Mouse (Mus musculus): ENCODE measurements around the gene Slc25a1. TPM values are rescaled to one million over a fixed set of nuclear protein-coding genes. Genes with fewer than 3 reads are reported as not detected.

The Slc25a1 gene
- total RNA-seq, 2 experiments from 2014 or later = 9.9 to 11.5 TPM

GRCm38 (mm10) chr16:17921325-17922162 lies 6.5 kb downstream of the Slc25a1 start:
- peak; percentile 94 for DNase-seq

GRCm38 (mm10) chr16:17920586-17920985 lies 7.4 kb downstream of the Slc25a1 start:
- no peak for DNase-seq

- no peak for DNase-seq
Measured at GRCm38 (mm10) chr16:17914307-17915249, 13.4 kb downstream of the Slc25a1 start, which contains the start of gene Gsc2. TSS of gene Gsc2 (minus strand) at chr16:17915059.

GRCm38 (mm10) chr16:17911052-17911595 lies 16.9 kb downstream of the Slc25a1 start, which contains the start of gene Ess2:
TSS of gene Ess2 (minus strand) at chr16:17911348.
- peak; percentile 77 for DNase-seq

- DNase-seq = no peak
Measured at GRCm38 (mm10) chr16:17898462-17898861, 29.6 kb downstream of the Slc25a1 start, which contains the start of the genes Dgcr2 and Tssk2. TSS of gene Dgcr2 (minus strand) at chr16:17898562. TSS of gene Tssk2 (plus strand) at chr16:17898637.

- no peak for DNase-seq
Measured at GRCm38 (mm10) chr16:17896091-17896490, 31.9 kb downstream of the Slc25a1 start.

- DNase-seq = no peak
Measured at GRCm38 (mm10) chr16:17893923-17894322, 34.1 kb downstream of the Slc25a1 start, which contains the start of gene Tssk1. TSS of gene Tssk1 (plus strand) at chr16:17894223.

- no peak for DNase-seq
Measured at GRCm38 (mm10) chr16:17892606-17893005, 35.4 kb downstream of the Slc25a1 start.

GRCm38 (mm10) chr16:17891567-17891959 lies 36.5 kb downstream of the Slc25a1 start, which contains the start of gene Gm20518:
TSS of gene Gm20518 (minus strand) at chr16:17891671.
- peak; percentile 99 for DNase-seq

GRCm38 (mm10) chr16:17890917-17891566 lies 37.0 kb downstream of the Slc25a1 start:
- DNase-seq = peak; percentile 84

GRCm38 (mm10) chr16:17890342-17890727 lies 37.7 kb downstream of the Slc25a1 start:
- no peak for DNase-seq

- no peak for DNase-seq
Measured at GRCm38 (mm10) chr16:17889689-17890341, 38.2 kb downstream of the Slc25a1 start.

GRCm38 (mm10) chr16:17884116-17884515 lies 43.9 kb downstream of the Slc25a1 start:
- no peak for DNase-seq

- DNase-seq = no peak
Measured at GRCm38 (mm10) chr16:17882196-17882595, 45.8 kb downstream of the Slc25a1 start.

GRCm38 (mm10) chr16:17879571-17879970 lies 48.4 kb downstream of the Slc25a1 start:
- no peak for DNase-seq

- DNase-seq = no peak
Measured at GRCm38 (mm10) chr16:17876096-17876495, 51.9 kb downstream of the Slc25a1 start.

Other genes starting within 250 kb of the Slc25a1 start
- gene Med15, start 195.3 kb downstream of the Slc25a1 start, total RNA-seq (2021) = 10 to 100 TPM; 24.5 to 34.9 TPM
- 10 to 100 TPM; 22.5 to 28.3 TPM for gene Klhl22, start 168.6 kb downstream of the Slc25a1 start, total RNA-seq (2021)
- 10 to 100 TPM; 17.3 to 25.4 TPM for gene Scarf2, start 130.9 kb downstream of the Slc25a1 start, total RNA-seq (2021)
- not detected for gene B830017H08Rik, start 95.1 kb downstream of the Slc25a1 start, total RNA-seq (2021)
- gene Car15, start 89.9 kb downstream of the Slc25a1 start, total RNA-seq (2021) = 1 to 10 TPM; 1.0 to 2.1 TPM
- gene Gm20518, start 36.5 kb downstream of the Slc25a1 start, total RNA-seq (2021) = under 1 TPM; 0.09 to 0.14 TPM
- gene Tssk1, start 34.0 kb downstream of the Slc25a1 start, total RNA-seq (2021) = under 1 TPM in 1 of 2 experiments, not detected in 1; 0.14 TPM
- 10 to 100 TPM; 36.7 to 40.4 TPM for gene Dgcr2, start 29.7 kb downstream of the Slc25a1 start, total RNA-seq (2021)
- not detected for gene Tssk2, start 29.6 kb downstream of the Slc25a1 start, total RNA-seq (2021)
- 10 to 100 TPM; 11.0 to 13.8 TPM for gene Ess2, start 16.9 kb downstream of the Slc25a1 start, total RNA-seq (2021)
- not detected for gene Gsc2, start 13.2 kb downstream of the Slc25a1 start, total RNA-seq (2021)
- gene Vpreb2, start 52.2 kb upstream of the Slc25a1 start, total RNA-seq (2021) = under 1 TPM in 1 of 2 experiments, not detected in 1; 0.41 TPM
- 10 to 100 TPM; 25.8 to 28.8 TPM for gene Dgcr6, start 124.6 kb upstream of the Slc25a1 start, total RNA-seq (2021)
- gene Prodh, start 162.0 kb upstream of the Slc25a1 start, total RNA-seq (2021) = 1 to 10 TPM; 2.6 to 3.8 TPM
- under 1 TPM; 0.38 to 0.52 TPM for gene Rtn4r, start 199.4 kb upstream of the Slc25a1 start, total RNA-seq (2021)